In the genomic region with DNA sequence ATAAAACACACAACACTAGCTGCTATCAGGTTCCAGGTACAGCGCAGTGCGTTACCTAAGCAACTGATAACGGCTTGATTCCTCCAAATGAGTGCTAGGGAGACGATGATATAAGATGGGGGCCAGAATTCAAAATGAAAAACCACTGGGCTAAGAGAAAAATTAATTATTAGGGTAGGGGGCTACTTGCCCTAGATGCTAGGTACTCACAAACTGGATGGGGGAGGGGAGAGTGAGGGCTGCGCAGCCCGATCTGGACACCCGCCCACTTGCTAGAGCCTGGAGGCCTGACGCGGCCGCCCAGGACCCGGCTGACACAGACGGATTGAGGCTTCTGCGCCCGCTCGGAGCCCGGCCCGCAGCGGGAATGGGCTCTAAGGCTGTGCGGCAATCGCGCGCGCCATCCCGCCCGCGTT, we compare ENCODE assay signal across 8 mouse cellular contexts. TPM values are rescaled to one million over a fixed set of nuclear protein-coding genes. Genes with fewer than 3 reads are reported as not detected.
DNase-seq lines count a peak whose midpoint lies in the region; ATAC-seq lines count a peak whose summit lies in the region.

No protein-coding gene starts in this region.

- no peaks in the 10 kb centered on the region for H3K36me3 ChIP-seq in embryonic facial prominence, embryonic 15.5 days
- no peaks in the 10 kb centered on the region for H3K36me3 ChIP-seq in midbrain, embryonic 13.5 days

- peak overlapping the region; percentile 93 for H3K4me3 ChIP-seq in embryonic facial prominence, embryonic 15.5 days (replicated peaks)
- peak overlapping the region; percentile 90 for H3K4me3 ChIP-seq in midbrain, embryonic 13.5 days (replicated peaks)

- H3K9me3 ChIP-seq in embryonic facial prominence, embryonic 15.5 days (replicated peaks), result no peaks in the 10 kb centered on the region
- H3K9me3 ChIP-seq in midbrain, embryonic 13.5 days, result no peaks in the 10 kb centered on the region

- peaks cover 41% of the 10 kb centered on the region for H3K4me1 ChIP-seq in embryonic facial prominence, embryonic 15.5 days
- H3K4me1 ChIP-seq in midbrain, embryonic 13.5 days (replicated peaks), result peaks cover 40% of the 10 kb centered on the region

- H3K27me3 ChIP-seq in embryonic facial prominence, embryonic 15.5 days, result no peaks in the 10 kb centered on the region
- no peaks in the 10 kb centered on the region for H3K27me3 ChIP-seq in midbrain, embryonic 13.5 days

- peak; percentile 78 for DNase-seq in cerebellum, adult 9-10 months
- no peak for DNase-seq in cerebellum, adult 11-12 months
- DNase-seq in right cerebral cortex, postnatal 14 days, result peak; percentile 52
- no peak for DNase-seq in right cerebral cortex, adult 18-20 months
- peak; percentile 77 for DNase-seq in kidney, postnatal 10 days

- peak overlapping the region; percentile 76 for H3K4me2 ChIP-seq in embryonic facial prominence, embryonic 15.5 days (replicated peaks)
- peak overlapping the region; percentile 89 for H3K4me2 ChIP-seq in midbrain, embryonic 13.5 days (replicated peaks)

- ATAC-seq in embryonic facial prominence, embryonic 15.5 days (ENCODE audit: insufficient number of reproducible peaks, low FRiP score, low TSS enrichment, low read depth), result peak; percentile 4; the same call in 1 of the 2 replicates
- ATAC-seq in midbrain, embryonic 13.5 days, result 0 out of 2 replicates have a peak, but pooled peaks have one; percentile 0
- ATAC-seq in megakaryocyte-erythroid progenitor cell, adult 5-6 weeks (replicated peaks; ENCODE audit: low FRiP score, low TSS enrichment, poor library complexity, severe bottlenecking), result no peak

- H3K9ac ChIP-seq in embryonic facial prominence, embryonic 15.5 days, result peak overlapping the region; percentile 98
- peak overlapping the region; percentile 95 for H3K9ac ChIP-seq in midbrain, embryonic 13.5 days (replicated peaks)

- WGBS in embryonic facial prominence, embryonic 15.5 days, result 1% methylated on average over 26 of the region's 26 CpGs
- under 1% methylated on average over 26 of the region's 26 CpGs for WGBS in midbrain, embryonic 13.5 days

- H3K27ac ChIP-seq in embryonic facial prominence, embryonic 15.5 days (replicated peaks), result peak overlapping the region; percentile 100
- H3K27ac ChIP-seq in midbrain, embryonic 13.5 days, result peak overlapping the region; percentile 97

RNA-seq across cellular contexts. Expression of a gene that starts 0.6 kb away (rescaled TPM):
- 16.1 and 19.4 TPM in 2 replicates for polyA plus RNA-seq in embryonic facial prominence, embryonic 15.5 days (2015; fragmentation: Nextera tagmentation; extraction: Ambion mirVana)
- polyA plus RNA-seq in midbrain, embryonic 13.5 days (2015; fragmentation: Nextera tagmentation; extraction: Ambion mirVana), result 15.9 and 16.5 TPM in 2 replicates
- 22.0 and 22.1 TPM in 2 replicates for total RNA-seq in megakaryocyte-erythroid progenitor cell, adult 5-6 weeks (2014; fragmentation: Nextera tagmentation)
- 15.6 and 20.6 TPM in 2 replicates for total RNA-seq in megakaryocyte-erythroid progenitor cell, adult 5-6 weeks (2017)

RNA-seq across cellular contexts. Expression of a gene that starts 1.3 kb away (rescaled TPM):
- 9.4 and 9.8 TPM in 2 replicates for polyA plus RNA-seq in embryonic facial prominence, embryonic 15.5 days (2015; fragmentation: Nextera tagmentation; extraction: Ambion mirVana)
- 4.1 and 4.7 TPM in 2 replicates for polyA plus RNA-seq in midbrain, embryonic 13.5 days (2015; fragmentation: Nextera tagmentation; extraction: Ambion mirVana)
- 21.1 and 28.4 TPM in 2 replicates for total RNA-seq in megakaryocyte-erythroid progenitor cell, adult 5-6 weeks (2014; fragmentation: Nextera tagmentation)
- total RNA-seq in megakaryocyte-erythroid progenitor cell, adult 5-6 weeks (2017), result 25.0 and 35.6 TPM in 2 replicates

RNA-seq across cellular contexts. Expression of a gene that starts 35.2 kb away (rescaled TPM):
- 13.3 and 18.4 TPM in 2 replicates for polyA plus RNA-seq in embryonic facial prominence, embryonic 15.5 days (2015; fragmentation: Nextera tagmentation; extraction: Ambion mirVana)
- 5.1 TPM in 2 replicates for polyA plus RNA-seq in midbrain, embryonic 13.5 days (2015; fragmentation: Nextera tagmentation; extraction: Ambion mirVana)
- 2.3 and 2.8 TPM in 2 replicates for total RNA-seq in megakaryocyte-erythroid progenitor cell, adult 5-6 weeks (2014; fragmentation: Nextera tagmentation)
- 11.6 and 14.6 TPM in 2 replicates for total RNA-seq in megakaryocyte-erythroid progenitor cell, adult 5-6 weeks (2017)

RNA-seq across cellular contexts. Expression of a gene that starts 44.1 kb away (rescaled TPM):
- 1.0 and 1.1 TPM in 2 replicates for polyA plus RNA-seq in embryonic facial prominence, embryonic 15.5 days (2015; fragmentation: Nextera tagmentation; extraction: Ambion mirVana)
- 6.5 and 6.9 TPM in 2 replicates for polyA plus RNA-seq in midbrain, embryonic 13.5 days (2015; fragmentation: Nextera tagmentation; extraction: Ambion mirVana)
- total RNA-seq in megakaryocyte-erythroid progenitor cell, adult 5-6 weeks (2014; fragmentation: Nextera tagmentation), result 1.2 and 2.6 TPM in 2 replicates
- 2.1 and 4.8 TPM in 2 replicates for total RNA-seq in megakaryocyte-erythroid progenitor cell, adult 5-6 weeks (2017)

RNA-seq across cellular contexts. Expression of a gene that starts 48.5 kb away (rescaled TPM):
- 7.3 and 15.0 TPM in 2 replicates for polyA plus RNA-seq in embryonic facial prominence, embryonic 15.5 days (2015; fragmentation: Nextera tagmentation; extraction: Ambion mirVana)
- 0.46 and 0.53 TPM in 2 replicates for polyA plus RNA-seq in midbrain, embryonic 13.5 days (2015; fragmentation: Nextera tagmentation; extraction: Ambion mirVana)
- total RNA-seq in megakaryocyte-erythroid progenitor cell, adult 5-6 weeks (2014; fragmentation: Nextera tagmentation), result not detected in 2 replicates
- total RNA-seq in megakaryocyte-erythroid progenitor cell, adult 5-6 weeks (2017), result not detected in 2 replicates

Comparison
In these comparisons a context has a peak if more than half of its experiments do, and no peak if none do; other contexts are left out.
1. DNase-seq: peak in cerebellum, adult 9-10 months (single experiment), right cerebral cortex, postnatal 14 days (single experiment) and kidney, postnatal 10 days (single experiment); none in cerebellum, adult 11-12 months (single experiment) and right cerebral cortex, adult 18-20 months (single experiment).